Mouse (Mus musculus): ENCODE results near the gene Olfr692.
A peak's percentile ranks its signal among the peaks of the same experiment; 100 is the strongest.

Olfr692 gene

GRCm38 (mm10) chr7:105406322-105406721 is 38.3 kb downstream of the Olfr692 start:
- DNase-seq, result no peak

DNA sequence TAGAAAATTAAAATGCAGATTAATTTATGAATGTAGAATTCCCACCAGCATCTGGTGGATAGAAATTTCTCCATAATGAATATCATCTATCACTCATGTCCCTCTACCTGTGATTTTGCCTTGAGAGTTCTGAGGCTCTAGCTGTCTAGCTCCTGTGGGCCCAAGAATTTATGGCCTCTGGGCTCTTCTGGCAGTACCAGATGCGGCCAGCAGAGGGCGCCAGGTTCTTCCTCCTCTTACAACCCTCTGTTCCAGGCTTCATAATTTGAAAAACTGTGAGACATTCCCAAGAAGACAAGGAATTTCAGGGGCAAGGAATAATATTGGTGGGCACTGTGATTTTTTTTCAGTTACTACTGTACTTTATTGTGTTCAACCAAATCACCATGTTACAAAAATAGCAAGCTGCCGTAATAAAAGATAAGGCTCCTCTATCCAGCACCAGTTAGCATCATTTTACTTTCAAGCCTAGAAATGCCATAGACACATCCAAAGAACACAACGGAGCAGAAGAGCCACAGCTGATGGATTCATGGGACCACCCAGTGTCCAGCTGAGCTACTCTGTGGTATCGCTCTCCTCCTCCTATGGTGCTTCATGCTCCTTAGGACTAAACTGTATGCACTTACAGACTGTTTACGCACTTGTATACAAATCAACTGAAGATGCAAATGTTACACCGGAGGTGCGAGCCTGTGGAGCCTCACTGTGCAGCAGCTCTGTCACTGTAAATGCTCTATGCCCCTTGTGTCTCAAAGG is 44.0 kb downstream of the Olfr692 start:
- DNase-seq, result peak; percentile 68

GRCm38 (mm10) chr7:105414385-105414784 is 46.4 kb downstream of the Olfr692 start:
- no peak for DNase-seq

GRCm38 (mm10) chr7:105416529-105416928 is 48.5 kb downstream of the Olfr692 start:
- DNase-seq, result no peak

DNA sequence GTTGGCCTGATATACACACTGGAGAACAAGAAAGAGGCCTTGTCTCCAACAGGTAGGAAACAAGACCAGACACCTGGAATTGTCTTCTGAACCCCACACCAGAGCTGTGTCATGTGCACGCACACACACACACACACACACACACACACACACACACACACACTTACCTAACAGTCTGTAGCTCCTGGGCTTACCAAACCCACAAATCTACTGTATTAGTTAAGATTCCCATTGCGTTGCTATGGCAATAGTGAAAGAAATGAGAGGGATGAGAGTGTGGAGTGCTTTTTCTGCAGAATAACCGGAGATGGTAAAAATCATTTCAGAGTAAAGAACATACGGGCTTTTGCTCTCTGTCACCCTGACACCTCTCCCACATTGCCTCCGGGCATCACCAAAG is 50.1 kb downstream of the Olfr692 start:
- no peak for DNase-seq

All from liver (tissue).